Mouse (Mus musculus): ENCODE results near the gene Hoxd8.

DNA sequence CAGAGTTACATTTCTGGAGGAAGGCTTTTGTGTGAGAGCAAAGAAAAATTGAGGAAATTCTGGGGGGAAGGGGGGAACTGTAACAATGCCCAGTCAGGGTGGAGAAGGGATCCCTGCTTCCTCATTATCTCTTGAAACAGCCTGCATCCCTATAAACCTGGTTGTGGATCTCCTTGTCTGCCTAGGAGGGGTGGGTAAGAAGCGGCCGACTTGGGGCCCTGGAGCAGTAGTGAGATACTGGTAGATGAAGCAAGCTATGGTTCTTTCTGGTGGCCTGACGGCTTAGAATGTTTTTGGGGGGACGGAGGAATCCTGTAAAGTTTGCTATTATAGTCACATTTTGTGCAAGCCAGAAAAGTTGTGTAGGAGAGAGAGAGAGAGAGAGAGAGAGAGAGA lies 11.0 kb upstream of the Hoxd8 start:
- TF ChIP-seq CTCF (IDR thresholded peaks at IDR 0.05; ENCODE audit: low read depth) (no peak), EP300 (IDR thresholded peaks at IDR 0.05; ENCODE audit: low read depth) (no peak)

All from liver, embryonic 14.5 days (tissue).